Mouse (Mus musculus) forebrain, embryonic 13.5 days (tissue): ENCODE measurements around the gene Slc25a5. TPM values are rescaled to one million over a fixed set of nuclear protein-coding genes. Genes with fewer than 3 reads are reported as not detected.

Experiments
- ATAC-seq: fragments of 200-750 bp; cut with Nextera tagmentation; 2 replicates; pipeline ENCODE4 v1.8.0; 2017
- H3K27ac ChIP-seq: fragments of 300-500 bp; sonication (generic); 2 replicates; pipeline ENCODE4 v1.5.1; 2015; ENCODE audit warnings: inconsistent platforms, mild to moderate bottlenecking, moderate library complexity
- H3K27me3 ChIP-seq: fragments of 300-500 bp; sonication (generic); 2 replicates; pipeline ENCODE4 v1.6.1; 2015; ENCODE audit warnings: mild to moderate bottlenecking, inconsistent platforms
- H3K36me3 ChIP-seq: fragments of 300-500 bp; sonication (generic); 2 replicates; pipeline ENCODE4 v1.6.1; 2015; ENCODE audit warnings: mild to moderate bottlenecking, inconsistent platforms; ENCODE audit not compliant: poor library complexity, severe bottlenecking
- H3K4me1 ChIP-seq: fragments of 300-500 bp; sonication (generic); 2 replicates; pipeline ENCODE4 v1.6.1; 2015; ENCODE audit warnings: inconsistent platforms
- H3K4me2 ChIP-seq: fragments of 300-500 bp; sonication (generic); 2 replicates; pipeline ENCODE4 v1.6.1; 2015; ENCODE audit warnings: inconsistent platforms, mild to moderate bottlenecking, moderate library complexity
- H3K4me3 ChIP-seq: fragments of 300-500 bp; sonication (generic); 2 replicates; pipeline ENCODE4 v1.5.1; 2015; ENCODE audit warnings: mild to moderate bottlenecking, inconsistent platforms
- H3K9ac ChIP-seq: fragments of 300-500 bp; sonication (generic); 2 replicates; pipeline ENCODE4 v1.6.1; 2015; ENCODE audit warnings: mild to moderate bottlenecking, inconsistent platforms
- H3K9me3 ChIP-seq: fragments of 300-500 bp; sonication (generic); replicated peaks from 2 replicates; pipeline ENCODE4 v1.6.1; 2016; ENCODE audit warnings: inconsistent platforms
- WGBS: fragments of 180-500 bp; shearing (Covaris S2); methylation state at CpG from one replicate; pipeline ENCODE4 v1.1.7; 2015; 5-methylcytosine and 5-hydroxymethylcytosine counted together
- polyA plus RNA-seq: library from polyadenylated mRNA; unstranded; fragments of >200 nt; fragmentation: Nextera tagmentation; extraction: Ambion mirVana; gene quantifications from 2 replicates; pipeline ENCODE4 v1.2.1, GENCODE M21; 2015

Slc25a5 gene
- polyA plus RNA-seq, 1 experiment from 2014 or later: 749 TPM

GRCm38 (mm10) chrX:36820201-36820600 lies 24.8 kb downstream of the Slc25a5 start:
- peaks cover 10% of the 10 kb centered on the region for H3K4me1 ChIP-seq
- no peak overlapping the region for H3K4me3 ChIP-seq
- no peaks in the 10 kb centered on the region for H3K9me3 ChIP-seq
- H3K9ac ChIP-seq: no peak overlapping the region
- no peak overlapping the region for H3K4me2 ChIP-seq
- H3K27me3 ChIP-seq: no peaks in the 10 kb centered on the region
- no peaks in the 10 kb centered on the region for H3K36me3 ChIP-seq
- WGBS: 8% methylated on average over 4 of the region's 4 CpGs
- no peak overlapping the region for H3K27ac ChIP-seq
- ATAC-seq: peak; percentile 37; the same call in 1 of the 2 replicates

- no peaks in the 10 kb centered on the region for H3K27me3 ChIP-seq
- ATAC-seq: no peak
- H3K27ac ChIP-seq: no peak overlapping the region
- WGBS: 84% methylated on average over 10 of the region's 10 CpGs
- no peaks in the 10 kb centered on the region for H3K9me3 ChIP-seq
- H3K4me1 ChIP-seq: no peaks in the 10 kb centered on the region
- no peak overlapping the region for H3K9ac ChIP-seq
- H3K36me3 ChIP-seq: no peaks in the 10 kb centered on the region
- no peak overlapping the region for H3K4me2 ChIP-seq
- no peak overlapping the region for H3K4me3 ChIP-seq
Measured at GRCm38 (mm10) chrX:36823932-36824711, 28.7 kb downstream of the Slc25a5 start.

GRCm38 (mm10) chrX:36825032-36825431 lies 29.6 kb downstream of the Slc25a5 start:
- Histone ChIP-seq H3K4me2 (no peak overlapping the region), H3K9ac (no peak overlapping the region), H3K27me3 (no peaks in the 10 kb centered on the region), H3K4me3 (no peak overlapping the region), H3K27ac (no peak overlapping the region), H3K9me3 (no peaks in the 10 kb centered on the region), H3K4me1 (no peaks in the 10 kb centered on the region), H3K36me3 (no peaks in the 10 kb centered on the region)
- 58% methylated on average over 2 of the region's 2 CpGs for WGBS
- no peak for ATAC-seq

DNA sequence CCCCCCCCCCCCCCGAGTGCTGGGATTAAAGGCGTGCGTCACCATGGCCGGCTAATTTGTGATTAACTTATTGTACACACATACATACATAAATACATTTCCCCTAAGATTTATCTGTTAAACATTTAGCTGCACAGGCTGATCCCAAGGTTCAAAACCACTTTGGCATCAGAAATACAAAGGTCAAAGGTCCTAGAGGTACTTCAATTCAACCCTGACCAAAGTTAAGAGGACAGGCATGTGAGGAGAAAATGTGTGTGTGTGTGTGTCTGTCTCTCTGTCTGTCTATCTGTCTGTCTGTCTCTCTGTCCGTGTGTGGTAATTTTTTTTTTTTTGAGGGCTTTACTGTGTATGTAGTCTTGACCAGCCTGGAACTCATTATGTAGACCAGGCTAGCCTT lies 31.4 kb downstream of the Slc25a5 start:
- WGBS: 95% methylated on average over 4 of the region's 5 CpGs
- H3K9ac ChIP-seq: no peak overlapping the region
- no peak for ATAC-seq
- H3K4me1 ChIP-seq: no peaks in the 10 kb centered on the region
- no peaks in the 10 kb centered on the region for H3K27me3 ChIP-seq
- H3K27ac ChIP-seq: no peak overlapping the region
- no peak overlapping the region for H3K4me3 ChIP-seq
- no peaks in the 10 kb centered on the region for H3K9me3 ChIP-seq
- H3K36me3 ChIP-seq: no peaks in the 10 kb centered on the region
- no peak overlapping the region for H3K4me2 ChIP-seq

GRCm38 (mm10) chrX:36830271-36830670 lies 34.8 kb downstream of the Slc25a5 start:
- H3K4me2 ChIP-seq: no peak overlapping the region
- no peak overlapping the region for H3K4me3 ChIP-seq
- no peak overlapping the region for H3K27ac ChIP-seq
- H3K27me3 ChIP-seq: no peaks in the 10 kb centered on the region
- no peak overlapping the region for H3K9ac ChIP-seq
- ATAC-seq: no peak
- H3K4me1 ChIP-seq: no peaks in the 10 kb centered on the region
- no peaks in the 10 kb centered on the region for H3K36me3 ChIP-seq
- 26% methylated on average over 5 of the region's 5 CpGs for WGBS
- no peaks in the 10 kb centered on the region for H3K9me3 ChIP-seq

GRCm38 (mm10) chrX:36831632-36832031 lies 36.2 kb downstream of the Slc25a5 start:
- 66% methylated on average over 4 of the region's 4 CpGs for WGBS
- H3K27me3 ChIP-seq: no peaks in the 10 kb centered on the region
- no peak overlapping the region for H3K4me2 ChIP-seq
- H3K4me1 ChIP-seq: no peaks in the 10 kb centered on the region
- no peaks in the 10 kb centered on the region for H3K36me3 ChIP-seq
- H3K9ac ChIP-seq: no peak overlapping the region
- no peak overlapping the region for H3K27ac ChIP-seq
- H3K4me3 ChIP-seq: no peak overlapping the region
- ATAC-seq: no peak
- no peaks in the 10 kb centered on the region for H3K9me3 ChIP-seq

DNA sequence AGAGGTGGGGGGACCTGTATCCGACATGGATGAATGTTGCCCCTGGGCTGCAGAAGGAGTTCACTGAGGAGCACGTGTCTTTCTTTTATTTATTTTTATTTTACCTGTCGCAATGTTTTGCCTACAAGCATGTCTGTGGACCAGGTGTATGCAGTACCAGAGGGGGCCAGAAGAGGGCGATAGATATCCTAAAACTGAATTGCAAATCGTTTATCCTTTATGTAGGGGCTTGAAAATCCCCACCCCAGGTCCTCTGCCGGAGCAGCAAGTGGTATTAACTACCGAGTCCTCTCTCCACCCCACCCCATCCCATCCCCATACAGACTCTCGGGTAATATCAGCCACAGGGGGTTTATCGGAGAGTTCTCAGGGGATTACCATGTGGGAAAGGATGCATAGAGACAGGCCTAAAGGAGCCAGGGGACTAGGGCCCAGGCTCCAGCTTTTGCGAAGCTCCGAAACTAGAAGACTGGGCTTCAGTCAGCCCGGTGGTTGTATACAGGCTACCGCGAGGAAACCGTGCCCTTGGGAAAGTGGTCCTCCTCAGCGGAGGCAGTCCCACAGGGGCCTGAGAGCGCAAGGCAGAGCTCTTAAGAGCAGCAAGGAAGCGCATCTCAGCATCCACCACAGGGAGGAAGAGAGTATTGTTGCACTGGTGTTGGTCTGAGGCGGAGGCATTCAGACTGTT lies 38.1 kb downstream of the Slc25a5 start:
- peak; percentile 73 for ATAC-seq
- Histone ChIP-seq H3K9me3 (no peaks in the 10 kb centered on the region), H3K9ac (no peak overlapping the region), H3K27ac (no peak overlapping the region; the same call in 1 of the 2 replicates), H3K36me3 (no peaks in the 10 kb centered on the region), H3K4me3 (peak overlapping the region; percentile 15), H3K27me3 (no peaks in the 10 kb centered on the region), H3K4me2 (peak overlapping the region; percentile 46), H3K4me1 (no peaks in the 10 kb centered on the region)
- 31% methylated on average over 19 of the region's 19 CpGs for WGBS

DNA sequence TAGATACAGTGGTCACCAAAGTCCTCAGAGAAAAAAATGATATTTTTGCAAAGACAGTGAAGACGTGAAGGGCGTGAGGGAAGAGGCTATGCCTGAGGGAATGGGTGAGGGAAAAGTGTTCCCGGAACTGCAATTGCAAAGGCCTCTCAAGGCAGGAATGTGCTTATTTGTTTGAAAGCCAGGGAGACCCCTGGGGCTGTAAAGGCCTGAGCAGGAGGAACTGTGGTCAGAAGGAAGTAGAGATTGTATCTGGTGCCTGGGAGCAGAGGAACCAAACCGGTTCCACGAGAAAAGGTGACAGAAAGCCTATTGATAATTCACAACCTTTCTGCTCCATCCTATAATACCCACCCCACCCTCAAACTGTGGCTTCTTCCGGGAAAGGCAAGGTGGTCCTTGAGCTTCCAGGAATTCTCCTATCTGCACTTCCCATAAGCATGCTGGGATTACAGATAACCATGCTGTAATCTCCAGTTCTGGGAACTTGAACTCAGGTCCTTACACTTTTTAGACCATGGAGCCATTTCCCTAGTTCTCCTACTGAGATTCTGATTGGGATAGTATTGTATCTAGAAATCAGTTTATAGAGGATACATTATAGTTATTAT lies 41.7 kb downstream of the Slc25a5 start:
- Histone ChIP-seq H3K4me2 (no peak overlapping the region), H3K27me3 (no peaks in the 10 kb centered on the region), H3K36me3 (no peaks in the 10 kb centered on the region), H3K4me1 (no peaks in the 10 kb centered on the region), H3K4me3 (no peak overlapping the region), H3K27ac (no peak overlapping the region), H3K9me3 (no peaks in the 10 kb centered on the region), H3K9ac (no peak overlapping the region)
- WGBS: 81% methylated on average over 6 of the region's 6 CpGs
- no peak for ATAC-seq

- no peak overlapping the region for H3K4me3 ChIP-seq
- H3K4me2 ChIP-seq: no peak overlapping the region
- H3K27ac ChIP-seq: no peak overlapping the region
- H3K4me1 ChIP-seq: no peaks in the 10 kb centered on the region
- H3K9me3 ChIP-seq: no peaks in the 10 kb centered on the region
- no peaks in the 10 kb centered on the region for H3K36me3 ChIP-seq
- whole genome bisulfite sequencing: 68% methylated on average over 7 of the region's 7 CpGs
- no peak overlapping the region for H3K9ac ChIP-seq
- H3K27me3 ChIP-seq: no peaks in the 10 kb centered on the region
- no peak for ATAC-seq
Measured at GRCm38 (mm10) chrX:36839391-36839790, 43.9 kb downstream of the Slc25a5 start.

DNA sequence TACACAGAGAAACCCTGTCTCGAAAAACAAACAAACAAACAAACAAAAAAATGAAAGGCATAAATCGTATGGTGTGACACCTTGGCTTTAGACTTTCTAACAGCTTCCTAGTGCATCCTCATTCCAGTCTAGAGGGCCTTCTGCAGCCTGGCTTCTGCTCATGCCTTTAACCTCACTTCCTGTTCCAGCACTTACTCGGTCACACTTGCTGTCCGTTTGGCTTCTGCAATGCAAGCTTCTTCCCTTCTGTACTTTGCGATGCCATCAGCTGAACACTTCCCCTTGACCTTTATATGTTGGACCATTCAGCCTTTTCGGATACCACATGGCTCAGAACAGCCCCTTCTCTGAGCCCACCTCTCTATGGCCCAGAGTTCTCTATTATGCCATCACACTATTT lies 46.2 kb downstream of the Slc25a5 start:
- no peak overlapping the region for H3K4me2 ChIP-seq
- H3K9ac ChIP-seq: no peak overlapping the region
- H3K36me3 ChIP-seq: no peaks in the 10 kb centered on the region
- no peaks in the 10 kb centered on the region for H3K4me1 ChIP-seq
- ATAC-seq: no peak
- no peak overlapping the region for H3K4me3 ChIP-seq
- H3K27me3 ChIP-seq: no peaks in the 10 kb centered on the region
- H3K27ac ChIP-seq: no peak overlapping the region
- H3K9me3 ChIP-seq: no peaks in the 10 kb centered on the region
- 92% methylated on average over 6 of the region's 6 CpGs for WGBS

DNA sequence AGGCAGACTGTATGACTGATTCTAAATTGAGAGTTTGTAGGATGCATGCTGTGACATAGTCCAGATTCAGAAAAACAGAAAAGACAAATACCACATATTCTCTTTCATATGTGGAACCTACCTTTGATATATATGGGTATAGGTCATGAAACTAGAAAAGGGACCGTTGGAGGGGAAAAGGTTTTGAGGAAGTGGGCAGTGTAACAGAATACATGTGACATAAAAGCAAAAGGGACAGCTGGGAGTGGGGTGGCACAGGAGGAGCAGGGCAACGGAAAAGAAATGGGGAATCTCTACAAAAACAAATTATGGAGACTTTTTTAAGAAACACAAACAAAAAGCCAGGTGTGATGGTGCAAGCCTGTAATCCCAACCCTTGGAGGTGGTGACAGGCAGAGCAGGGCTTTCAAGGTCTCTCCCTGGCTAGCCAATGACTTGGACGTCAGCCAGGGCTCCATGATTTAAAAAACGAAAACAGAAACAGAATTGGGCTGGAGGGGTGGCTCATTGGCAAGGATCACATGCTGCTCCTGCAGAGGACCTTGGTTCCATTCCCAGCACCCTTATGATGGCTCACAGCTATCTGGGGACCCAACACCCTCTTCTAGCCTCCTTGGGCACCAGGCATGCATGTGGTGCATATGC lies 48.0 kb downstream of the Slc25a5 start:
- H3K27me3 ChIP-seq: no peaks in the 10 kb centered on the region
- no peak overlapping the region for H3K27ac ChIP-seq
- H3K4me3 ChIP-seq: no peak overlapping the region
- WGBS: 79% methylated on average over 4 of the region's 4 CpGs
- ATAC-seq: no peak
- H3K9me3 ChIP-seq: no peaks in the 10 kb centered on the region
- H3K36me3 ChIP-seq: no peaks in the 10 kb centered on the region
- H3K9ac ChIP-seq: no peak overlapping the region
- H3K4me2 ChIP-seq: no peak overlapping the region
- no peaks in the 10 kb centered on the region for H3K4me1 ChIP-seq

DNA sequence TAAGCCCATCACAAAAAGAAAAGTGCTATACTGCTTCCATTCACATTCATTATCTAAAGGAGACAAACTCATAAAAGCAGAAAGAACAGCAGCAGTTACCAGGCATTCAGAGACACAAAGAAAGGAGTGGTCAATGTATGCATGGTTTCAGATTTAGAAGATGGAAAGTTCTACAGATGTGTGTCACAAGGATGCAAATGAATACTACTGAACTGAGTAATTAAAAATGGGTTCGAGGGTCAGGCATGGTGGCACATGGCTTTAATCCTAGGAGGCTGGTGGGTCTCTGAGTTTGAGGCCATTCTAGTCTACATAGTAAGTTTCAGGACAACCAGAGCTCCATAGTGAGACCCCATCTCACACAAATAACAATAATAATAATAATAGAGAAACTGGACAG lies 51.7 kb downstream of the Slc25a5 start:
- H3K4me3 ChIP-seq: no peak overlapping the region
- no peaks in the 10 kb centered on the region for H3K27me3 ChIP-seq
- H3K4me1 ChIP-seq: no peaks in the 10 kb centered on the region
- no peak overlapping the region for H3K27ac ChIP-seq
- no peak overlapping the region for H3K9ac ChIP-seq
- 74% methylated on average over 1 of the region's 1 CpGs for WGBS
- no peak overlapping the region for H3K4me2 ChIP-seq
- no peak for ATAC-seq
- no peaks in the 10 kb centered on the region for H3K9me3 ChIP-seq
- H3K36me3 ChIP-seq: peaks cover 4% of the 10 kb centered on the region; the same call in 1 of the 2 replicates
